10 mouse cellular contexts compared by ENCODE assay signal in genomic region chr7:64451441-64451840, GRCm38 (mm10). TPM values are rescaled to one million over a fixed set of nuclear protein-coding genes. Genes with fewer than 3 reads are reported as not detected.
DNase-seq lines count a peak whose midpoint lies in the region; ATAC-seq and TF ChIP-seq lines count a peak whose summit lies in the region.
"Had no signal": no experiment of that assay in that cellular context is flagged by ENCODE, and none has a peak within 500 bp of the region (broad histone marks: within the 10 kb centered on the region; RNA-seq: fewer than 3 reads in every experiment).

No protein-coding gene starts in this region.

- H3K27me3 ChIP-seq in cerebellum, adult 2 months (ENCODE audit: control insufficient read depth, insufficient read depth, low read length) = no peaks in the 10 kb centered on the region
- no peaks in the 10 kb centered on the region for H3K27me3 ChIP-seq in neural tube, embryonic 15.5 days (replicated peaks)
- H3K27me3 ChIP-seq in intestine, postnatal 0 days (replicated peaks; ENCODE audit: control insufficient read depth, insufficient read depth, low read length) = no peaks in the 10 kb centered on the region

- no peak overlapping the region for H3K4me3 ChIP-seq in cerebellum, adult 2 months (replicated peaks; ENCODE audit: insufficient read depth, low read depth, low read length)
- no peak overlapping the region for H3K4me3 ChIP-seq in neural tube, embryonic 15.5 days (replicated peaks)
- H3K4me3 ChIP-seq in intestine, postnatal 0 days (ENCODE audit: low read depth, low read length) = no peak overlapping the region

- H3K36me3 ChIP-seq in neural tube, embryonic 15.5 days = no peaks in the 10 kb centered on the region
- H3K36me3 ChIP-seq in intestine, postnatal 0 days (ENCODE audit: control insufficient read depth, insufficient read depth) = no peaks in the 10 kb centered on the region

- no peaks in the 10 kb centered on the region for H3K9me3 ChIP-seq in neural tube, embryonic 15.5 days (replicated peaks)
- H3K9me3 ChIP-seq in intestine, postnatal 0 days (ENCODE audit: control insufficient read depth) = no peaks in the 10 kb centered on the region

- no peak overlapping the region for H3K9ac ChIP-seq in neural tube, embryonic 15.5 days (replicated peaks)
- no peak overlapping the region for H3K9ac ChIP-seq in intestine, postnatal 0 days (ENCODE audit: low read depth, low read length)

- peak; percentile 90 for ATAC-seq in frontal cortex, adult (ENCODE audit: low TSS enrichment)
- ATAC-seq in neural tube, embryonic 15.5 days (ENCODE audit: low FRiP score) = peak; percentile 65
- ATAC-seq in intestine, postnatal 0 days = no peak

- peaks cover 23% of the 10 kb centered on the region for H3K4me1 ChIP-seq in cerebellum, adult 2 months (ENCODE audit: control insufficient read depth, insufficient read depth, low read length)
- H3K4me1 ChIP-seq in neural tube, embryonic 15.5 days = no peaks in the 10 kb centered on the region; the same call in 1 of the 2 replicates
- no peaks in the 10 kb centered on the region for H3K4me1 ChIP-seq in intestine, postnatal 0 days (replicated peaks; ENCODE audit: control insufficient read depth, insufficient read depth, low read length)

- H3K4me2 ChIP-seq in neural tube, embryonic 15.5 days = no peak overlapping the region
- no peak overlapping the region for H3K4me2 ChIP-seq in intestine, postnatal 0 days (replicated peaks; ENCODE audit: low read depth)

- 0 out of 2 replicates have a peak overlapping the region, but pooled peaks have one; percentile 8 for H3K27ac ChIP-seq in cerebellum, adult 2 months (ENCODE audit: insufficient read depth, low read length)
- H3K27ac ChIP-seq in neural tube, embryonic 15.5 days (replicated peaks) = no peak overlapping the region
- H3K27ac ChIP-seq in intestine, postnatal 0 days (ENCODE audit: low read depth, low read length) = no peak overlapping the region
- H3K27ac ChIP-seq: macrophage; stomach, postnatal 0 days had no signal

- 6% methylated on average over 4 of the region's 4 CpGs for WGBS in cerebellum, adult 2 months
- WGBS in neural tube, embryonic 15.5 days = 27% methylated on average over 4 of the region's 4 CpGs
- 61% methylated on average over 4 of the region's 4 CpGs for WGBS in intestine, postnatal 0 days

- TF ChIP-seq POLR2A in cerebellum, adult 2 months (IDR thresholded peaks at IDR 0.05; ENCODE audit: borderline replicate concordance, insufficient read depth, low read length) = no peak

- peak; percentile 80 to 90 for DNase-seq in cerebellum, adult 2 months
- DNase-seq in left cerebral cortex, adult 11 months (ENCODE audit: low spot score) = peak; percentile 48
- no peak for DNase-seq in kidney, adult 8-10 months
- no peak for DNase-seq in thymus, postnatal 36 days
- no peak for DNase-seq in urinary bladder, postnatal 4 days (ENCODE audit: low spot score in 2 of 2)

- TF ChIP-seq CTCF in cerebellum, adult 2 months (IDR thresholded peaks at IDR 0.05; ENCODE audit: borderline replicate concordance, insufficient read depth, low read depth, low read length) = no peak
- no peak for TF ChIP-seq CTCF in intestine, postnatal 0 days (IDR thresholded peaks at IDR 0.05; ENCODE audit: low read depth)

RNA-seq across cellular contexts. Expression of gene Apba2, which starts 50.1 kb away (rescaled TPM):
- 167 and 182 TPM in 2 replicates for polyA plus RNA-seq in cerebellum, adult 2 months (2012; rRNA removed)
- 144 and 178 TPM in 2 replicates for polyA plus RNA-seq in neural tube, embryonic 15.5 days (2015; fragmentation: Nextera tagmentation; extraction: Ambion mirVana)
- polyA plus RNA-seq in intestine, postnatal 0 days (2015; fragmentation: Nextera tagmentation; extraction: Ambion mirVana) = 4.1 and 4.3 TPM in 2 replicates
- polyA plus RNA-seq: macrophage had no signal

RNA-seq across cellular contexts. Expression of gene Mcee, which starts 59.0 kb away (rescaled TPM):
- polyA plus RNA-seq in cerebellum, adult 2 months (2012; rRNA removed) = 55.6 and 59.5 TPM in 2 replicates
- 50.8 and 55.9 TPM in 2 replicates for polyA plus RNA-seq in neural tube, embryonic 15.5 days (2015; fragmentation: Nextera tagmentation; extraction: Ambion mirVana)
- polyA plus RNA-seq in intestine, postnatal 0 days (2015; fragmentation: Nextera tagmentation; extraction: Ambion mirVana) = 75.3 and 75.7 TPM in 2 replicates

RNA-seq across cellular contexts. Expression of gene Mphosph10, which starts 59.4 kb away (rescaled TPM):
- 12.5 and 13.0 TPM in 2 replicates for polyA plus RNA-seq in cerebellum, adult 2 months (2012; rRNA removed)
- polyA plus RNA-seq in neural tube, embryonic 15.5 days (2015; fragmentation: Nextera tagmentation; extraction: Ambion mirVana) = 25.2 and 29.6 TPM in 2 replicates
- polyA plus RNA-seq in intestine, postnatal 0 days (2015; fragmentation: Nextera tagmentation; extraction: Ambion mirVana) = 15.2 and 18.1 TPM in 2 replicates

Comparison
In these comparisons a context has a peak if more than half of its experiments do, and no peak if none do; other contexts are left out.
1. DNase-seq: peak in cerebellum, adult 2 months (2 of 2) and left cerebral cortex, adult 11 months (single experiment); none in kidney, adult 8-10 months (0 of 2), thymus, postnatal 36 days (0 of 2) and urinary bladder, postnatal 4 days (0 of 2).
2. RNA of gene Apba2, which starts 50.1 kb away (polyA plus RNA-seq): 144 to 178 TPM in neural tube, embryonic 15.5 days and 167 to 182 TPM in cerebellum, adult 2 months; 4.1 to 4.3 TPM in intestine, postnatal 0 days; every median in the first group is over 10 times any median in the second.